Mouse (Mus musculus): ENCODE measurements around the gene Dmtf1.

Gene Dmtf1

DNA sequence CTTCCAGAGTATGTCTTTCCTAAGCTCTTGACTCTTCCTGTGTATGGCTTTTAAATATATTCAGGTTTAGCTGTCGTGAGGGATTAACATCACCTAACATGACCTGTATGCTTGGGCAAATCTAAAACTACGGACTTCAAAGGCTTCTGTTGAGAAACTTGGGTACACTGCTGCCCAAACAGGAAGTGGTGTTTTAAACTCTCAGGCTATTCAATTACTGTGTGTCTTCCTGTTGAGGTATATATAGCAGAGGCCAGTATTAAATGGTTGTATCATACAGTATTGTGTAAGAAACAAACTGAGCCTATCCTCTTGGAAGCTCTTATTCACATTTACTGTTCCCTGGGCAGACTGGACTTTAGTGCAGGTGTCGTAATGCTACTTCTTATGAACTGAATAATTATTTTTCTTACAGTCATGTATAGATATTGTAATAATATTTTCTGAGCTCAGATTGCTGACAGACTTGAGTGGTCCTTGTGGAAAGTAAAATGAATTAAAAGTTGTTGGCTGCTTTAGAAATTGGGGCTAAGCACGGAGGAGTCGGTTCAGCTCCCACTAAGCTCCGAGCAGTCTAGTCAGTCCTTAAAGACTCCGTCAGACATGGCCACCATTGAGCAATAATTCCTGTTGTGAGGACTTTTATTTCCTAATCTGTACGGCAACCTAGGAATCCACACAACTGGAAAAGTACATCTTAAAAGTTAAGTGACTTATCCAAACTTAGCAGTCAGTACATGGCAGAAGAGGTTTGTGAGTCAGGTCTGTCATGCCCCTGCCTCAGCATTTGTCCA, 54.1 kb downstream of the Dmtf1 start:
- no peak for DNase-seq (ENCODE audit: low spot score in 2 of 2)

GRCm38 (mm10) chr5:9106806-9107205, 54.8 kb downstream of the Dmtf1 start:
- no peak for DNase-seq (ENCODE audit: low spot score in 2 of 2)

- DNase-seq (ENCODE audit: low spot score in 2 of 2), result no peak
Observed at GRCm38 (mm10) chr5:9103958-9104357, 57.6 kb downstream of the Dmtf1 start.

GRCm38 (mm10) chr5:9102696-9103095, 58.9 kb downstream of the Dmtf1 start:
- no peak for DNase-seq (ENCODE audit: low spot score in 2 of 2)

DNA sequence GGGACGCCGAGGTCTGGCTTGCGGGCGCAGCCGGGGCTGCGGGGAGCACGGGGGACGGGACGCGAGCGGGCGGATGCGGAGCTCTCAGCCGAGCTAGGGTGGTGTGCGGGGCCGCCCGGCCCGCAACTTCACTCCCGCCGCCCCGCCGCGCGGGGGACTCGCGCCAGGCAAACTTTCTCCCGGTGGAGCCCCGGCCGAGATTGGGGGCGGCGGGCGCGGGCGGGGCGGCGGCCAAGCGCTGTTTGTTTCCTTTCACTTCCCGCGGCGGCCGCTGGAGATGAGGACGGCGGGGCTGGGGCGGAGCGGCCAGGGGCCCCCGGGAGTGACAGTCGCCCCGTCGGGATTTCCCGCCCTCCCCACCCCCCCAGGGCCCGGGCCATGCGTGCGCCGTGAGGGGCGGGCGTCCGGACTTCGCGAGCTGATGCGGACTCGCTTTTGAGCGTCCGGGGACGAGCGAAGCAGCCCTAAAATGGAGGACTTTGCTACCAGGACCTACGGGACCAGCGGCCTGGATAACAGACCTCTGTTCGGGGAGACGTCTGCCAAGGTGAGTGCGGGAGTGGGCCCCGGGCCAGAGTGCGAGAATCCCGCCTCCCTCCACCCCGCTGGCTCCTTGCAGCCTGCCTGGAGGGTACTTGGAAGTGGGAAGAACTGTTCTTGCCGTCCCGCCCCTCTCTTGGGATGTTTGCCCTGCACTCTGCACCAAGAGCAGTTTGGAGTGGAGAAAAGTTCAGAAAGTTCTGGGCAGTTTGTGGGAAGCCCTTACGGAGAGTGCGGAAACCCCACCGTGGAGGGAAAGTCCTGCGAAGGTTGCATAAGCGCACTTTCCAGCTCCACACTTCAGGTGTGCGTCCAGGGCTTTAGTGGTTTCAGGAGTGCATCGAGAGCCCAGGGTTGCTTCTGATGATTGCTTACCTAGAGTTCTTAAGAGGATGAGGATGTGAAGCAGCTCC, 60.5 kb downstream of the Dmtf1 start:
- peak; percentile 39 to 52 for DNase-seq (ENCODE audit: low spot score in 2 of 2)

GRCm38 (mm10) chr5:9100207-9100848, 61.2 kb downstream of the Dmtf1 start, which contains the start of gene Tmem243:
Tmem243 (plus strand) TSS chr5:9100668.
- peak; percentile 83 to 91 for DNase-seq (ENCODE audit: low spot score in 2 of 2)

GRCm38 (mm10) chr5:9093490-9093889, 68.1 kb downstream of the Dmtf1 start:
- DNase-seq (ENCODE audit: low spot score in 2 of 2), result no peak

DNA sequence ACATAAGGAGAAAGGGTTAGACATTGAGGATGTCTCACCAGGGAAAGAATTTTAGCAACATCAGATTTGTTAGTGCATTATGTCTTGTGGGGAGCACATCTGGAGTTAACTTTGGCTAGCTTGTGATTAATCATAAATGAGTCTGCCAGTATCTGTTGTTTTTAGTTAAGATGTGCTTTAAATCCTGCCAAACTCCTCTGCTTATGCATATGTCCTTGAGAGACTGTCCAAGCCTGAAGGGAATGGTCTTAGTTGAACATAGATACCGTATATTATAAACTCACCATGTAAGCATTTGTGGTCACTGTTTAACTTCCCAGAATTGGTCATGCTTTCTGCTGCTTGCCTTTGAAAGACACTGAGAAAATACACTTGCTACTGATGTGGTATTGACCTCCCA, 68.9 kb downstream of the Dmtf1 start:
- DNase-seq (ENCODE audit: low spot score in 2 of 2), result no peak

DNA sequence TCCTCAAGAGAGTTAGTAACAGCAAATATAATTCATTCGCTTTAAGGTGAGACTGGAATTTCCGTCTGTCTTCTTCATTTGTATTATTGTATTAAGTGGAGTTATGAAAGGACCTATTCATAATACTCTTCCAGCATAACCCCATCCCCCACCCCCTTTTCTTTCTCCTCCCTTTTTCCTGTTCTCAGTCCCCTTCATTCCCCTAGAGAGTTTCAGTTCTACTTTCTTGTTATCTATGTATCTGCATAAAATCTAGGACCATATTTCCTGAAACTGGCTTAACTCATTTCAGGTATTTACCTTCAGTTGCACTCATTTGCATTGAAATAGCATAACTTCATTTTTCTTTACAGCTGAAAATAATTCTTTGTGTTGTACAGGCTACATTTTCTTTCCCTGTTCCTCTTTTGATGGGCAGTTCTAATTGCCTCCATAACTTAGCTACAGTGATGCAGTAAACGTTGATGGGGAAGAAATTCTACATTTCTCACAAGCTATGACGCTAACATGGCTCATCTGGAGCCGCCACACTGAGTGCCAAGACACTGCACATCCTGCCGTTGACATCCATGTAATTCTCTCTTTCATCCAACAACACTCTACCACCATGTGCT, 71.0 kb downstream of the Dmtf1 start:
- no peak for DNase-seq (ENCODE audit: low spot score in 2 of 2)

- no peak for DNase-seq (ENCODE audit: low spot score in 2 of 2)
Observed at GRCm38 (mm10) chr5:9086924-9087719, 74.5 kb downstream of the Dmtf1 start.

DNA sequence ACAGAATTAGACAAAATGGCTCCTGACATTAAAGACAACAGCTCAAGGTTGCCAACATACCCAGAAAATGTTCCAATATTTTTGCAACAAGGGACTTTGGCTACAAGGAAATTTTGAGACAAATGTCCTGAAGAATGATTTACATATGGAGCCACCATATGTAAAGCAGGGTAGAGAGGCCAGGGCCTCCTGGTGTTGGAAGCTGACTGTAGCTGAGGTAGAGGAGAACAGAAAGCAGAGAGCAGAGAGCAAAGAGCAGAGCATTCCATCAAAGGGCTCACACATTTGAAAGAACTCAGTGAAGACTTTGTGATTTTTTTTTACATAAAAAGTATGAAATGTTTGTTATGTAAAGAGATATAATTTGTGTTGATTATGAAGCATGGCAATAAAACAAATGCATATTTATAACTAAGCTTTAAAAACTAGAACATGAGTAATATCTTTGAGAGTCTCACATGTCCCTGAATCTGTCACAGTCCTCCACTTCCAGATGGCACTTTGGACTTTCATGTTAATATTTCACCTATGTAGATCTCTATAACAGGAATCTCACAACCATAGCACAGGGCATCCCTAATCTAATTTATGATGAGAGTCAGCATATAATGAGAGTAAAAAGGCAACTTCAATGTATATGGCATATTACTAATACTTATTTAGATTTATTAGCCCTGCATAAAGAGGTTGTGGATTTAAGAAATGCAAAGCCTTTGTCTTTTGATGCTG, 81.6 kb downstream of the Dmtf1 start:
- no peak for DNase-seq (ENCODE audit: low spot score in 2 of 2)

DNA sequence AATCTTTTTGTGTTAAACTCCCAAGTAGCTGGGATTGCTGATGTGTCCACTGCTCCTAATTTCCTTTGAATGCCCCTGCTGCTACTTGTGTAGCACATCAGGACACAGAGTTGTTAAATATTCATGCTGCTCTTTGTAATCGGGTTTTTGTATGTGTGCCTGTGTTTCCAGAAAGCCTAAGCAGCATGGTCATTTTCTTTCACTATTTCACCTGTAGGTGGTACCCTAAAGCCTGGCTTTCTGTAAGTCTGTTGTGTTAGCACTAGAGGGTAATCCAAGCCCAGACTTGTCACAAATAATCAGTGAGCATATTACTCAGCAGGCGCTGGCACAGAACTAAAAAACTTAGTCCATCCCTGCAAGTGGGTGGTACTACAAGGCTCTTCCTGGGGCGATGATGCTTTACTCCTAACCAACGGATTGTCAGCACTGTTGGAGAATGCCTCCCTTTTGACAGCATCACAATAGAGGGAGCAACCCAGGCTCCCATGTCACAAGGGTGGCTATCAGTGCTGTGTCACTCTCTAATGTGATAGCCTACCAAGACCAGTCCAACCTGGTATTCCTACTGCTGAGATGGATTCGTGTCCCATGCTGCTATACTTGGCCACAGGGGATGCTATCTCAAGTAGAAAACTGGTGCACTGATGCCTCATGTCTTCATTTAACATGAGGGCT, 88.3 kb downstream of the Dmtf1 start:
- no peak for DNase-seq (ENCODE audit: low spot score in 2 of 2)

DNA sequence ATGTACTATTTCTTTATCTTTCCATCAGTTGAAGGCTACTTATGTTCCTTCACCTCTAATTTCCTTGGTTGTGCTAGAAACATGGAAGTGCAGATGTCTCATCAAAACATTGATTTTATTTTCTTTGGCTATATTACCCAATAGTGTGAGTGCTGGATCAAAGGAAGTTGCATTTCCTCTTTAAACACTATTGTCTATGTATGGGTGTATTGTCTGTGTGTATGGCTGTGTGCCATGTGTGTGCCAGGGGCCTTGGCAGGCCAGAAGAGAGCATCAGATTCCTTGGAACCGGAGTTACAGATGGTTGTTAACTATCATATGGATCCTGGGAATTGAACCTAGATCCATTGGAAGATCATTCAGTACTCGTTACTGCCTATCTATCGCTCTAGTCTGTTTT, 90.2 kb downstream of the Dmtf1 start:
- DNase-seq (ENCODE audit: low spot score in 2 of 2), result no peak

DNA sequence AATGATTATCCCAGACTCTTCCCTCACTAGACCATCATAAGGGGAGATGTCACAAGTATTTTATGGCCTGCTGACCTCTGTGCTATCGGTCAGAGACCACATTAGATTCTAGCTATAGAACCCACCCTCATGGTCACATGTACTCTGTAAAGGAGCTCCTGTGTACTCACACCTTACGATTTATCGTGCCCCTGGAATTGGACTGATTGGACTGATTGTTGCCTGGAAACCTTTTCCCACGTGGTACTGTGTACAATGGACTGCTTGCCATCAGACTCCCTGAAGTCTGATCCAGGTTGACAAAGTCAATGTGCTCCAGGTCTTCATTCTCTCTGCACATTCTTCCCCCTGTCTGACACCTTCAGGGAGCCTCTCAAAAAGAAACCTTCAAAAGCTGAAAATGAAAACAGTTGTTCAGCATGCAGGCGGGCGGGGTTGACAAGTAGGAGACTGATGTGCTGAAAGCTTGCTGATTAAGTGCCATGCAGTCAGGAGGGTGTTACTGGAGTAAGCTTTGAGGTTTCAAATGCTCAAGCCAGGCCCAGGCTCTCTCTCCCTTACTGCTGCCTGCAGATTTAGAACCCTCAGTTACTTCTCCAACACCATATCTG, 91.9 kb downstream of the Dmtf1 start:
- peak in 1 of 2 experiments; percentile 4 for DNase-seq (ENCODE audit: low spot score in 2 of 2)

- DNase-seq (ENCODE audit: low spot score in 2 of 2), result peak; percentile 48 to 74
Observed at GRCm38 (mm10) chr5:9068886-9069285, 92.7 kb downstream of the Dmtf1 start.

Data from urinary bladder, postnatal 36 days (tissue).